Mouse (Mus musculus): ENCODE data around the gene Elmsan1.

GRCm38 (mm10) chr12:84192741-84193641 lies 25.7 kb downstream of the Elmsan1 start:
- TF ChIP-seq CTCF (conservative IDR thresholded peaks at IDR 0.05; ENCODE audit: low read length) (no peak), NANOG (IDR thresholded peaks at IDR 0.05; ENCODE audit: borderline replicate concordance, low read length) (no peak)
